Mouse (Mus musculus): ENCODE data around the gene Arl6. TPM values are rescaled to one million over a fixed set of nuclear protein-coding genes. Genes with fewer than 3 reads are reported as not detected.
A peak's percentile ranks its signal among the peaks of the same experiment; 100 is the strongest.

Gene Arl6
- 15.5 and 17.9 TPM in 2 replicates for total RNA-seq (2017)

DNA sequence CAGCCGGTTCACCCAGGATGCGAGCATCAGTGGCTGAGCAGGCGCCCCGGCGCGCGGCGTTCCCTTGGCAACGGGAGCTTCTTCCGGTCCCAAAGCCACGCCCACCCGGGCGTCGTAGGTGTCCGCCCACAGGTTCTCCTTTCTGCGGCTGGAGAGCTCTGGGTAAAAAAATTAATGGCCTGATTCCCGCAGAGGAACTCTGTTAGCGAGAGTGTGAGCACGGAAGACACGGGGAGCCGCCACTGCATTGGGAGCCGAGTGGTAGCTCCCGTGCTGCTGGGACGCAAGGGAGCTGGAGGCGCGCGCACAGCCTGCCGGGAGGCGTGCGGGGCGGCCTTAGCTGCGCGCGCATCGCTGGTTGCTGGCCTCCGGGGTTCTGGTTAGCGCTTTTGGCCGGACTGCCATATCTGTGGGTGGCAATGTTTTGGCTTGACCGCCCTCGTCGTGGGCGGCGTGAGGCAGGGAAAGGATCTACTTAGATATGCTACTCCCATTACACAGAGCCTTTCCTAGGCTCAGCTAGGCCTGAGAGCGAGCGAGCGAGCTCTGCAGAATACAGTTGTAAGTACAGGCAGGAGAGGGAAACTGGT, at the start of gene Arl6:
TSS of gene Arl6 (minus strand) at position 290 of the 590 bp plus-strand sequence.
- ATAC-seq (replicated peaks; ENCODE audit: low read depth, poor library complexity, severe bottlenecking), result peak; percentile 95

DNA sequence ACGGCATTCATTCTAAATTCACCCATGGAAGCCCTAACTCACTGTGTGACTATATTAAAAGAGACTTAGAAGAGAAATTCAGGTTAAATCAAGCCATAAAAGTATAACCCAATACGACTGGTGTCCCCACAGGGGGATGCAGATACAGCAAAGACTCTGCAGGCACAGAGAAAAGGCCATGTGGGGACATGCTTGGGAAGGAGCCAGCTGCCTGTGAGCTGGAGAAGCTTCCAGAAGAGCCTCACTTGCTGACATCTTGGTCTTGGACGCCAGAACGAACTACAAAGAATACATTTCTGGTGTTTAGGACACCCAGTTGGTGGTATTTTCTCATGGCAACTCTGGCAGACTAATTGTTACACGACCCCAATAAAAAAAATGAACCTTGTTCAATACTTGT, 45.9 kb upstream of the Arl6 start:
- ATAC-seq (replicated peaks; ENCODE audit: low read depth, poor library complexity, severe bottlenecking), result no peak

DNA sequence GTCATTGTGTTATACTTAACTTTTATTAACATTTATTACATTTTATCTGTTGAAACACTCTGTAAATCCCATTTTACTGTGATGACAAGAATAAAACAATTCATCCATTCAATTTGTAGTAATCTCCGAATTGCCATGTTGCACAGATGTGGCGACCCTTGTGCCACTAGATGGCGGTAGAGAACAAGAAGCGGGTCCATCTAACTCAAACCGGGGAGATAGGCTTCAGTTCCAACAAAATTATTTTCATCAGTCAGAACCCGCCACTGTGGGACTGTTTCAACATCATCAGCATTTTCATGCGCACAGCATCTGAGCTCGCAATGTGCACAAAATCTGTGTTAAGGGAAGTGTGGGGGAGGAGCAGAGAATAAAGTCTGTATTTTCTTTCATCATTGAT, 44.2 kb upstream of the Arl6 start:
- ATAC-seq (replicated peaks; ENCODE audit: low read depth, poor library complexity, severe bottlenecking), result peak; percentile 96

DNA sequence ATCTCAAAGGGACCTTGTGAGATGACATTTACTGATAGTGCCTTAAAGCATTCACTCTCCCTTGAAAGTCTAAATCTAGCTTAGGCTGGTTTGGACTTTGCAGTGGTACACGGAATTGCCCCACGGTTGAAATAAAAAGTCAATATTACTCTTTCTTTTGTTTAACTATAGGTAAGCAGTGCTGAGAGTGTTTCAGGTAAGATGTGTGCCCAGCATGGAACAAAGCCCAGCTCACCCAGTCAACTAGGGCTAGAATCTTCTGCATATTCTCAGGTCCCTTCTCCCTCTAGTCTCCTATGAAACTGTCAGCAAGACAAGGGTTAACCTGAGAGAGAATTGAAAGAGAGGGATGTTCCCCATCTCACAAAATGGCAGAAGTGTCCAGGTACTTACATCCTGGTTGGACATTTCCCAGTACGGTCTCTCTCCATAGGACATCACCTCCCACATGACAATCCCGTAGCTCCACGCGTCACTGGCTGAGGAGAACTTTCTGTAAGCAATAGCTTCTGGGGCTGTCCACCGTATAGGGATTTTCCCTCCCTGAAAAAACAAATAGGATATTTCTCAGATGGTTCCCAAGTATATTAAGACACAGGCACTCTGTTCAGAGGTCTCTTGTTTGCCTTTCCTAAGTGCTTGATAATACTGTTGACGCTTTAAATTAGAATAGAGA, 43.2 kb upstream of the Arl6 start:
- no peak for ATAC-seq (replicated peaks; ENCODE audit: low read depth, poor library complexity, severe bottlenecking)

DNA sequence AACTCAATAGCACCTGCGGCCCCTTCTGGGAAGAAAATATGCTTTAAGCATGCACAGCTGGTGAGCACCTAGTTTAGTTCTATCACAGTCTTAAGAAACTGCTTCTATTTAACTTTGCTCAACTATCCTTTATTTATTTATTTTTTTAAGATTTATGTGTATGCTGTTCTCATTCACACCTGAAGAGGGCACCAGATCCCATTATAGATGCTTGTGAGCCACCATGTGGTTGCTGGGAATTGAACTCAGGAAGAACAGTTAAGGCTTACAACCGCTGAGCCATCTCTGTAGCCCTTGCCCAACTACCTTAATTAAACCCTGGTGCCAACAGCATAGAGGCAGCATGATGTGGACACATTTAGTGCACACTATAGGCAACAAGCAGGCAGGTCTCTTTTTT, 27.7 kb upstream of the Arl6 start:
- no peak for ATAC-seq (replicated peaks; ENCODE audit: low read depth, poor library complexity, severe bottlenecking)

DNA sequence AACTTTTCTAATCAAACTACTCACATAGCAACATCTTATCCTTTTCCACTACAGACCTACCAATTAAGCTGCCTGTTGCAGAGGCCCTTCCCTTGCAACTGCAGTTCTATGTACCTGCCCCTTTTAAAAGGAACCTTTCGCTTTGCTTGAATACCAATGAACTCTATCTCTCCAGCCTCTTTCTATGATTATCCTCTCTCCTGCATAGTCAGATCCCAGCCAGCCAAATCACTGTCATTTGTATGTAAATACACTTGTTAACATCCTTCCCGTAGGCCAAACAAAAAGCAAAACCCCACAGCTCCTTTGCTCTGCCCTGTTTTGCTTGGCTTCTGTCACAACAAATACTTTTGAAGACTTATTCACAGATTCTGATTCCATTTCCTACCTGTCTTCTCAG, 4.6 kb upstream of the Arl6 start:
- ATAC-seq (replicated peaks; ENCODE audit: low read depth, poor library complexity, severe bottlenecking), result no peak

DNA sequence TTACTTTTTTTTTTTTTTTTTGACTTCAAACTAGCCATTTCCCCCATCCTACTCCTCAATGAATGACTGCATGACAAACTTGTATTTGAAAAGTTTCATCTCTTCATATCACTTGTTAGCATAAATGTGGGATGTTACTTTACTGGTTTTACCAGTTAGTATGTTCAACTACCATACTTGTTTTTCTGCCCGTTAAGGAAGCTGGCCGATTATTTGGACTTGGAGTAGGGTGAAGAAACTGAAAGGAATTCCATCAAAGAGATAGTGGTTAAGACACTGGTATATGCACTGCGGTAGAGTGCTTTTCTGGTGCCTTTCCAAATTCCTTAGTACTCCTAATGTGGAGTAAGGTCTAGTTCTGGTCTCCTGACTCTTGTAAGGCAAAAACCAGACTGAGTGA, 794 bp upstream of the Arl6 start:
- no peak for ATAC-seq (replicated peaks; ENCODE audit: low read depth, poor library complexity, severe bottlenecking)

DNA sequence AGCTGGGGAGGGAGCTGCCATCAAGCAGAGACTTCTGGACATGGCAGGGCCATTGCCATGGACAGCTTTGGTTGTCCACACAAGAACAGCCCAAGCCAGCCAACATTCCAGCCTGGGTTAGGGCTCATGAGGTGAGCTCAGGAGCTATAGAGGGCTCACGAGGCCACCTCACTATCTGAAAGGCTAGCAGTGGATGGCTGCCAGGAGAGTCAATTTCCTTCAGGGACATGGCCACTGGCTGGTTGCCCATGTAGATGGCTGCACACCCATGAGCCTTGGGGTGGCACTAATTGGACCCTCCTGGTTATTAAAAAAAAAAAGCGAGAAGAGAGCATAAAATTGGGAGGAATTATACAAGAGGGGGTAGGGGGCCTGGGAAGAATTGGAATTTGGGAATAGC, 4.6 kb downstream of the Arl6 start:
- ATAC-seq (replicated peaks; ENCODE audit: low read depth, poor library complexity, severe bottlenecking), result no peak

DNA sequence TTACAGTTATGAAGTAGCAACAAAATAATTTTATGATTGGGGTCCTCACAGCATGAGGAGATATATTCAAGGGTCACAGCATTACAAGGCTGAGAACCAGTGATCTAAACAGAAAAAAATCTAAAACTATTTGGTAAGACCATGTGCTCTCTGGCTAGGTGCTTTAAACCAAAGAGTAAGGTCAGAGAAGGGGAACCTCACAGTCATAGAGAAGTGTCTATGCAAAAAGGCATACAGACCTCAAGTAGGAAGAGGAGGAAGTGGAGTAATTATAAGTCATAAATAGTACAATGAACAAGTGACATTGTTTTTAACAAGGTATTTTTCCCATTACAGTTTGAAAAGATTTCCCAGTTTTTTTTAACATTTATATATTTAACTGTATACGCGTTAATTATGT, 17.6 kb downstream of the Arl6 start:
- ATAC-seq (replicated peaks; ENCODE audit: low read depth, poor library complexity, severe bottlenecking), result 0 out of 2 replicates have a peak, but pooled peaks have one; percentile 37

DNA sequence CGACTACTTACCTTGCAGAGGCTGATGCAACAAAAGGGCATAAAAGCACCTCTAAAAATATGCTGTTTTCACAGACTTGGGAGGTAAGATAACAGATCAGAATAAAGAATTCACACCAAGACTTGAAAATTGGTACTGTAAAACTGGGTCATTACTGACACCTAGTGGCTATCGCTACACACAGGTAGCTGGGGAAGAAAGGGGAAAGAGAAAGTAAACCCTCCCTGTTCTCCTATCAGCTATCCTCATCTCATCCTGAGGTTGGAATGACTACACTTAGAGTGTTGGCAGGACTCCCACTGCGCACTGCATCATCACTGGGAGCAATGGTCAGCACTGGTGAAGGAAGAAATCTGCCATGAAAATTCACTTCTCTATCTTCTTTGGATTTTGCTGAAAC, 22.0 kb downstream of the Arl6 start:
- ATAC-seq (replicated peaks; ENCODE audit: low read depth, poor library complexity, severe bottlenecking), result peak; percentile 95

DNA sequence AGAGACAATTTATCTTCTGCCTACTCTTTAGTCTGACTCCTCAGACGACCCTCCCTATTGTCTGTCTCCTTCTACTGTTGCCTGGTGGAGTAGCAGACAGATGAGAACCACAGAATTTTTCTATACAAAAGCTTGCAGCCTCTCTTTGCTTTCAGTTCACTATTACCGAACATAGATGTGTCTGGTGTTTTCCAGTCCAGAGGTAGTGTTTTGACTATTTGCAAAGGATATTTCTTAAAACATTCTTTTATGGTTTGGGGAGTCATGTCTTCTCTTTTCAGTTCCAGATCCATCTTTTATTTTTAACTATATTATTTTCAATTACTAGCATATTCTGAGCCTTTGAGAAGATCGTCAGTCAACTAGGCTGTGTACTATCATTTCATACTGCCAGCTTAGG, 23.5 kb downstream of the Arl6 start:
- no peak for ATAC-seq (replicated peaks; ENCODE audit: low read depth, poor library complexity, severe bottlenecking)

DNA sequence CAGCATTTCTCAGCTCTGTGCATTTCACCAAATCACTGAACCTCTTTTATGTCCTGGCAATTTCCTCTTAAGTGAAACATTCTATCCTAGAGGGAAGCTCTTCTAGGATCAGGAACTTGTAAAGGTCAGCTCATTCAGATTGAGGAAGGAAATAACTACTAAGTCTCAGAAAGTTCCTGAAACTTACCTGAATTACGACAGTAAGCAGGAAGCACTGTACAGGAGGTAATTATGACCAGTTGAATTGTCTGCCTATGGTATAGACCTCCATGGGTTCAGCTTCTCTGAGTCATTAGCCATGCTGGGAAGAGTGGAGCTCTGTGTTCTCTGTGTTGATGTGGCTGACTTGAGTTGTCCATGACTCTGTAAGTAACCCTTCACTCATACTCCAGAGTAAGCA, 28.4 kb downstream of the Arl6 start:
- ATAC-seq (replicated peaks; ENCODE audit: low read depth, poor library complexity, severe bottlenecking), result no peak

DNA sequence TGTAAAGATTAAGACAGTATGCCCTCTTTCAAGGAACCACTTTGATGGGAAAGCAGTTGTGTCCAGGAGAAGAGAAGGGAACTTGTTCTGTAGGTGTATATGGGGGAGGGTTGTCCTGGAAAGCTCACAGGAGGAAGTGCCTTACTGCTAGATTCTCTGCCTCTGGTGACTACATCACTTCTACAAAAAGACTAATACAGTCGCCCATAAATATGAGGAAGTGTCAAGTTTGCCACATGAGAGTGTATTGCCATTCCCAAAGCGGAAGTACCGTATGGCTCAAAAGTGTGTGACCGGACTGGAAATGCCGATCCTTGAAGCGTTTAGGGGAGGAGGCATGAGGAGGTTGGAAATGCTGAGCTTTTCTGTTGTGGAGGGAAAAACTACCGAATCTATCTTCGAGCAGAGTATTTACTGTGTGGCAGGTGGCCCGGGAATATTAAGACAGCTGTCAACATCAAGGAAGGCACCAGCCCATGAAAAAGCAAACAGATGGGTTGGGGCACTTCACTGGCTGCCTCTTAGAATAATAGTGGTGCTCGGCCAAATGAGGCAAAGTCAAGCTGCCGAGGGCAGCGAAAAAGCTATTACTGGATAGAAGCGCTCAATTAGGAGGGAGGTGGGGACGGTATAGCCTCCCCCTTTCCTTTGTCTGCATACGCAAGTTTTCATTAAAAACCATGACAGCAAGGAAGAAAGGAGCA, 35.0 kb downstream of the Arl6 start:
- ATAC-seq (replicated peaks; ENCODE audit: low read depth, poor library complexity, severe bottlenecking), result peak; percentile 76

DNA sequence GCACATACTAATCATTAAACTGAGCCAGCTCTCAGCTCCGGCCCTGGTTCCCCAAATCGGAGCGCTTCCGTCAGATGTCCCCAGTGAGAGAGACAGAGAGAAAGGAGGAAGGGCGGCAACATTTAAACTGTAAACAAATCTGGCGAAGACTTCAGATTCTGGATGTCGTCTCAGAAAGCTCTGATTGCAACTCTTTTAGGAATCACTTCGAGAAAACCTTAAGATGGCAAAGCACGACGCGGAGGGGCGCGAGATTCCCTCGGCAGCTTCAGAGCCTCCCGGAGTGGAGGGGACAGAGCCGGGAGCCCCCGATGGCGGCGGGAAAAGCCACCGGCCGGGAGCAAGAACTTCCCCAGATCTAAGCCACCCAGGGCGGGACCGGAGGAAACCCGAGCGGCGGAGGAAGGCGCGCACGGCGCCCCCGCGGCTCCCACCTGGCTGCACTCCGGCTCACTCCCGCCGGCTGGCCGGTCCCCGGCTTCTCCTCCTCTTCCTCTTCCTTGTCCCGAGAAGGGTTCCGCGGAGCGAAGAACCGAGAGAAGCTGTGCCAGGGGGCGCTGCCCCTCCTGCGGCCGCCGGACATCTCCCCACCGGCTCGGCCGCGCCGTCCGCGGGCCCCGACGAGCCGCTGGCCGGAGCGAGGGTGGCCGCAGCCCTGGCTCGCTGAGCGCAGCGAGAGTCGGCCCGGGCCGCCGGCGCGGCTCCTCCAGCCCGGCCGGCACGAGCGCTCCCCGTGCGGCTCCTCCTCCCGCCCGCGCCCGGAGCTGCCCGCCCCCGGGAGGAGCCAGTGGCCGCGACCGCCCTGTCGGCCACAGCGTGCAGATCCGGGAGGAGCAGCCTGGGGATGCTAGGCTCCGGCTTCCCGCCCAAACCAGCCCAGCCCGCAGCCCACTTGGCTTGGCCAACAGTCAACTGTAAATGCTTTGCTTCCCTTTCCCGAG, 38.6 kb downstream of the Arl6 start, which contains the start of gene Crybg3:
TSS of gene Crybg3 (minus strand) at position 669 of the 941 bp plus-strand sequence.
- ATAC-seq (replicated peaks; ENCODE audit: low read depth, poor library complexity, severe bottlenecking), result peak; percentile 77

DNA sequence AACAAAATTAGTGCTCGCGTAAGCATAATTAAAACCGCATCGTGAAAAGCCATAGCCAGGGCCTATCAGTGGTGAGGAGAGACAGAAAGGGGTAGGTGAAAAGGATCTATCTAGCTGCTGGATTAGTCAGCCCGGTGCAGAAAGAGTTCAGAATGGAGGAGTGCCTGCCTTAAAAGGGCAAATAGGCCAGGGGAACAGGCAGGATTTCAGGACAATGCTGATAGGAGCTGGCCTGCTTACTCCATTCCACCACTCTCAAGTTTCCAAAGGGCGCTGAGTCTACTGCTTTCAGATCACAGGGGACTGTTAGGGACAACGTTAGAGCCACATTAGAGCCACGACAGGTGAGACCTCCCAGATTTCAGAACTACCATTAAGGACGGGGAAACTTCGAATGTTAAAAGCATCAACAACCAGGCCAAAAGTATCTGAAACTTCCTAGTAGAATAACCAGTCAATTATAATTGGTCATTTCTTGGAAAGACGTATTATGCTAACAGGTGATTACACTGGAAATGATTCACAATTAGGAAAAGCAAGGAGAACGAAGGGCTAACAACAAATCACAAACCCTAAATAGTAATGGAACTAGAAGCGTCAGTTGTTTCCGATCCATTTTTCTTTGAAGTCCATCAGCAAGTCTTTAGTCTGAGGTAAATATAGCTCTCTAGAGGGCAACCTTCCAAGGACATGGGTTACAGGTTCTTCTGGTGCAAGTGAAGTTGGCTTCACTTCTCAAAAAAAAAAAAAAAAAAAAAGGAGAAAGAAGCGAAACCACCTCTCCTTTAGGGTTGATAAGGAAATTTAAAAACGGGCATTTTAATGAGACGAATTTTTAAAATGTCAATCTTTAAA, 39.6 kb downstream of the Arl6 start:
- ATAC-seq (replicated peaks; ENCODE audit: low read depth, poor library complexity, severe bottlenecking), result no peak

DNA sequence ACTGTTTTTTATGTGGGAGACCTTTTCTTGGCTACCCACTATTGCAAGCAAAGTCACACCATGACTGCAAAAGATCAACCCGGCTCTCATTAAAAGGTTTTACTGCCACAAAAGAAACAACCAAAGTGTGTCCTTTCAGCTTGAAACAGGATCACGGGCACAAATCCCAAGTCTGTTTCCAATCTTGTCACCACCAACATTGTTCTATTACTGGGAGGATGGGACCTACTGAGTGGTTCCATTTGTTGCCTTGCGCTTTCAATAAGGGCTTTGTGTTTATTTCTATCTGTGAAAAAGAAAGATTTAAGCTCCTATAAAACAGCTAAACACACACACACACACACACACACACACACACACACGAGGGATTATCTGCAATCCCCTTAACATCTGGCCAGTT, 40.2 kb downstream of the Arl6 start:
- no peak for ATAC-seq (replicated peaks; ENCODE audit: low read depth, poor library complexity, severe bottlenecking)

DNA sequence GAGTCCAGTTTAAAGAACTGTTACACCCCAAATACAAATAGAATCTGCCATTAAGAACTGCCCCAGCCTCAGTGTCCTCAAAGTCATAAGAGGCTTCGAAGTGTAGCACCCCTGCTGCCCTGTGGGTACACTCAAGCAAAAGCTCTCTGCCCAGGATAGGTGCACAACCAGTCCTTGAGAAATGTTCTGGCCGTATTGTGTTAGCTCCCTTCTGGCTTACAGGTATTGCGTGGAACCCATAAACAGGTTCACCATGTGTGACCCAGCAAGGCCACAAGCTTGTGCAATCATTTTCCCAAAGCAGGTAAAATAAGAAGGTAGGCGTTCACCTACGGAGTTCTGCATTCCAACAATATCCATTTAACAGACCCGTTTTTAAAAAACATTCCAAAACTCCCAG, 41.9 kb downstream of the Arl6 start:
- no peak for ATAC-seq (replicated peaks; ENCODE audit: low read depth, poor library complexity, severe bottlenecking)

DNA sequence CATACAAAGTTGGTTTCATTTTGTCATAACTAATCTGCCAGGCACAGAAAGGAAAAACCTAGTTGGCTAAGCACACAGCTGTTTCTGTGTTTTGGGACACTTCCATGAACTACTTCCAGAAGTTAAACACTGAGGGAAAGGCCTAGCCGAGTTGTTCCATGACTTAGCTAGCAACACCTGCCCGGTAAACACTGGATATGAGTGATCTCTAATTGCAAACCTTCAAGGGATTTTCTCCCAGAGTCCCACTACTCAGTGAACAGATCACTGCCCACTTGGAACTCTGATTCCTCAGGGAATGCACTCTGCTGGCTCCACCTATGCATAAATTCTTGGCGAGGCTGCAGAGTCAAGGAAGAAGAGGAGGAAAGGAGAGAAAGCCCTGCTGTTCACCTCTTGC, 44.5 kb downstream of the Arl6 start:
- no peak for ATAC-seq (replicated peaks; ENCODE audit: low read depth, poor library complexity, severe bottlenecking)

DNA sequence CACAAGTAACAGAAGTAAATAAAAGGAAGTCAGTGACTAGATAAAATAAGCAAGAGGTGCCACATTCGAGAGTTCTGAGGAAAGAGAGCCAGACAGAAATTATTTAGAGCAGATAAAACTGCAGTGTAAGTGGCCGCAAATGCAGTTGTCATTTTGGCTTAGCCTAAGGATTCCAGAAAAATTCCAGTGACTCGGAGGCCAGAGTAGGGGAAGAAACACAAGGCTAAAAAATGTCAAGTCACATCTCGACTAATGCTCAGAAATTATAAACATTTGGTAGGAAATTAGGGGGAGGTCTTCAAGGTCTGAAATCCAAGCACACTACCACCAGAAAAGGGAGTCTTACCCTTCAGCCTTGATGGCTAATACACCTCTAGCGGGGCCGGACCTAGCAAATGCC, 48.4 kb downstream of the Arl6 start:
- ATAC-seq (replicated peaks; ENCODE audit: low read depth, poor library complexity, severe bottlenecking), result no peak
